Mouse (Mus musculus) ovary, postnatal 14 days (tissue): ENCODE data around the gene Paqr4.

Experiments used
- DNase-seq: peaks from one replicate; pipeline ENCODE4 v3.0.0; 2022; ENCODE audit warnings: low spot score

The Paqr4 gene

GRCm38 (mm10) chr17:23725477-23725876, 15.2 kb downstream of the Paqr4 start:
- DNase-seq: no peak

DNA sequence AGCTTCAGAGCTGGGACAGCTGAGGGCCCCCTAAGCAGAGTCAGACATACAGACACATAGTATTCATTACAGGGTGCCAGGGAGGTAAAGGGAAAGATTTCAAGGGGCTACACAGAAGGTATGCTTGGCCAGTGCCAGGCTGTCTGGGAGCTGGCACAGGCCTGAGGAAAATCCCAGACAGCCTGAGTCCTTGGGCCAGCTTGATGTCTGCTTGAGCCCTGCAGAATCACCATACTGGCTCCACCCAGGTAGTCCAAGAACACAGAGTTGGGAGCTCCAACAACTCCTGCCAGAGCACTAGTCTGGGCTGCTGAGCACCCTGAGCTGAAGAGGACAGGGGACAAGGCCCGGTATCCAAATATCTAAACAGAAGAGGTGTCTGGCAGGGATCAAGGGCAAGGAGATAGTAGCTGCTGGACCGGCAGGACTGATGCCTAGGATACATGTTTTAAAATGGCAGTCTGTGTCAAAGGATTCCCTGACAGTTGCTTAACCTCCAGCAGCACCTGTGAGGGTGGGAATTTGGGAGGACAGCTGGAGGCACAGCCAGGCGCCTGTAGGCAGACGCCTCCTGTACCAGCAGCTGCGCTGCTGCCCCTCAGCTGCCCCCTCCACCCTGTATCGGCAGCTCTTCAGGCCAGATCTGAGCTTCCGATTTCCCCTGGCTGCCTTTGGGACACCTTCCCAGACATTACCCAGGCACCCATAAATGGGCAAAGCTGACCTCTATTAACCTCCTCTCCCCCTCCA, 18.1 kb downstream of the Paqr4 start, which contains the start of gene 1520401A03Rik:
Gene 1520401A03Rik (minus strand): TSS at position 408 of the 750 bp plus-strand sequence.
- DNase-seq: no peak

DNA sequence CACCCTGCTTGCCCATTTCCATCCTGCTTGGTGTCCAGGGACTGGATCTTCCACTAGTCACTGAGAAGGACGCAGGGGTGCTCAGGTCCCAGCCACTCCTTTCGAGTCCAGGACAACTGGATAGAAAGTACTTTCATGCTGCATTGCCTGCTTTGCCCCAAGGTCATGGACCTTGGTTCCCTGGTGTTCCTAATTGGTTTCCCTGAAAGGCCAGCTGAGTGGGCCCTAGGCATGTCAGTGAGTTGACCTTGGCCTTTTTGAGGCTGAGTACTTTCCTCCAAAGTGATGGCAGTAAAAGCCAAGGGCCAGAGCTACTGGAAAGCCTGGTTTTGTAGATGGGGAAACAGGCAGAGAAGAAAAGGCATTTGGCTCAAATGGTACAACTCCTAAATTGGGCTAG, 18.8 kb downstream of the Paqr4 start:
- DNase-seq: no peak

DNA sequence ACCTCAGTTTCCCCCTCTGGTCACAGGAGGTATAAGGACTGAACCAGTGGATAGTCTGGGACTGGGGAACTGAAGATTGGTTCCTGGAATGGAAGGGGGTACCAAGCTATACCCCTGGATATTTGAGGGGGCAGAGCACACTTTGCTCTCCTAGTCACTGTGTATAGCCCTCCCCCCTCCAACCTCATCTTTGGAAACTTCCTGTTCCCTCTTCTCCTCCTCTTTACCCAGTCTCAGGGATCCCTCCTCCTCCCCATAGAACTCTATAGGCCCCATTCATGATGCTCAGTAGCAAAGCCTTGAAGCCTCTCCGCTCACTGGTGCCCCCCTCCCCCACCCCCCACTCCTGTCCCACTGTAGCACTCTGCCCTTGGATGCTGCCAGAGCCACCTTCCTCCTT, 21.2 kb downstream of the Paqr4 start:
- DNase-seq: no peak

GRCm38 (mm10) chr17:23717003-23717402, 23.7 kb downstream of the Paqr4 start:
- DNase-seq: no peak

GRCm38 (mm10) chr17:23706212-23706611, 34.5 kb downstream of the Paqr4 start:
- peak; percentile 70 for DNase-seq

DNA sequence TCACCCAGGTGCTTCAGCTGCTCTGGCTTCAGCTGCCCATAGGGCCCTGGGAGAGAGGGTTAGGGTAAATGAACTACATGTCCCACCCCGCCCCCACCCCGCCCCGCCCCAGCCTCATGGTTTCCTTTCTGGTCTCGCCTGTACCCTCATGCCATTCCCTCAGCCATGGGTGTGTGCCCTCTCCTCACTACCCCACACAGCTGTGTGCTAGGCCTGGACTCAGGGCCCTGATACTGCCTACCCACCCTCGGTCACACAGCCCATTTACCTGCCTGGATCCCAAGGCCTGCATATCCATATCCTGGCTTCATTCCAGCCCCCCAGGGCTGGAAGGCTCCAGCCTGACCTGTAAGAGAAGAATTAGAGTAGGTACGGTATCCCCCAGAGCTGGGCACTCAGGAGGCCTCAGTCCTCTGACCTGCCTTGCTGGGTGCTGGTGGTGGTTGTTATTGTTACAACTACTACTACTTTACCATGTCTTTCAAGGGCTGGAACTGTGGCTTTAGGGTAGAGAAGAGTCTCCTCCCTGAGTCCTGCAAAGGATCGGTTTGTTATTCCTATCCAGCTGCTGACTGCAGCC, 35.1 kb downstream of the Paqr4 start:
- DNase-seq: no peak

DNA sequence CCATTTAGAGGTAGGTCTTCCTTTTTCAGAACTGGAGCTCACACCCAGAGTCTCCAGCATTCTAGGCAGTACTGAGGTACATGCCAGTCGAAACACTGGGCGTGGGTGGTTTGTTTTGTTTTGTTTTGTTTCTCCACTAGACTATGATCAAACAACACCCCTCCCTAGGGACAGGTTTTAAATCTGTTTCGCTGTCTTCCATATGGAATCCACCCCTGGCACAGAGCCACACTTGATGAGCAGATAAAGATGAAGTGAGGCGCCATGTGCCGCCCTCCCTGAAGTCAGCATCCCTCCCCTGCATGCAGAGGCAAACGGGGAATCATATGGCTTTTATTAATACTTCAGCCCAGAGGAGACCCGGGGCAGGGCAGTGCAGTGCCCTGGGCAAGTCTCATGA, 35.9 kb downstream of the Paqr4 start:
- no peak for DNase-seq

GRCm38 (mm10) chr17:23703301-23703700, 37.4 kb downstream of the Paqr4 start:
- DNase-seq: no peak

GRCm38 (mm10) chr17:23700079-23700478, 40.6 kb downstream of the Paqr4 start:
- DNase-seq: peak; percentile 73

- DNase-seq: peak; percentile 26
Observed at GRCm38 (mm10) chr17:23699131-23700077, 41.3 kb downstream of the Paqr4 start.

DNA sequence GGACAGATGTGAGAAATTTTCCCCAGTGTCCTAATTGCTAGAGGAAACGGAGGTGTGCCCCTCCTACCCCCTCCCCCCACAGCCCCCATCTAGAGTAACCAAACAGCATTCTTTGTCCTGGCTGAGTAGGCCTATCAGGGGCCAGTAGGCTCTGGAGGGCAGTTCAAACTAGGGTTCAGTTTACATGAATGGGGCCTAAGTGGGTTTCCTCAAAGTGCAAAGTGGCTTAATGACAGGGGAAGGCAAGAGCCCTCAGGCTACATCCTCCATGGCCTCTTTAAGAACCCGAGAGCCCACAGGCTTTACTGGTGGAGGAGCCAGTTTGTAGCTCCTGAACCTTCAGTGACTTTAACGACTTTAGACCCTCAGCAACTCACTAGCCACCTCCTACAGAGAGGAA, 44.9 kb downstream of the Paqr4 start:
- DNase-seq: no peak

DNA sequence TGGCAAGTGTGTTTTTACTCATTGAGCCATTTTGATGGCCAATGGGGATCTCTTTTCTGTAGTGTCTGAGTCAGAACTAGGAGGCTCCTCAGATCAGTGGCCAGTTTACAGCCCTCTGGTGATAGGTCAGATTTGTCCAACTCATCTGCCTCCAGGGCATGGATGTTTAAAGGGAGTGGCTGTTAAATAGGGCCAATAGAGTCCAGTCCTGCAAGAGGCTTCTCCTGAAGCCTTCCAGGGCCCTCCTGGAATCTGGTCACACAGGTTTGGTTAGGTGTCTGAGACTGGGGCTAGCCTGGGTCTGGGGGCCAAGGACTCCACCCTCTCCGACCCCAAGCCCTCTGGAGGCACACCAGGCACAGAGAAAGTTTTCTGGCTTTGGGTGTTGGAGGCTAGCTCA, 46.2 kb downstream of the Paqr4 start:
- no peak for DNase-seq
